Mouse (Mus musculus): Measurements from ENCODE around the gene Enah. TPM values are rescaled to one million over a fixed set of nuclear protein-coding genes. Genes with fewer than 3 reads are reported as not detected.

The Enah gene
- polyA plus RNA-seq, 1 experiment from 2014 or later, result 24.9 TPM

Other genes with a start within 250 kb of the Enah start
- gene Lbr, start 176.9 kb downstream of the Enah start, polyA plus RNA-seq (2014; fragmentation: Nextera tagmentation; extraction: Ambion mirVana), result 157 and 168 TPM in 2 replicates
- gene Srp9, start 104.7 kb upstream of the Enah start, polyA plus RNA-seq (2014; fragmentation: Nextera tagmentation; extraction: Ambion mirVana), result 134 and 142 TPM in 2 replicates
- not detected in 2 replicates for gene Vmn1r1, start 144.5 kb upstream of the Enah start, polyA plus RNA-seq (2014; fragmentation: Nextera tagmentation; extraction: Ambion mirVana)

Measured in intestine, embryonic 14.5 days (tissue).